Mouse (Mus musculus) myocyte (in vitro differentiated cells): Measurements from ENCODE around the gene Rpl27.

Experiments
- E2F4 ChIP-seq: IDR thresholded peaks from one replicate; pipeline ENCODE4 v1.6.1; 2011; ENCODE audit warnings: mild to moderate bottlenecking, control low read depth, moderate library complexity; ENCODE audit not compliant: insufficient read depth
- POLR2A ChIP-seq: IDR thresholded peaks from one replicate; pipeline ENCODE4 v1.6.1; 2011; ENCODE audit warnings: low read depth, mild to moderate bottlenecking, control low read depth, moderate library complexity; ENCODE audit not compliant: insufficient read length

DNA sequence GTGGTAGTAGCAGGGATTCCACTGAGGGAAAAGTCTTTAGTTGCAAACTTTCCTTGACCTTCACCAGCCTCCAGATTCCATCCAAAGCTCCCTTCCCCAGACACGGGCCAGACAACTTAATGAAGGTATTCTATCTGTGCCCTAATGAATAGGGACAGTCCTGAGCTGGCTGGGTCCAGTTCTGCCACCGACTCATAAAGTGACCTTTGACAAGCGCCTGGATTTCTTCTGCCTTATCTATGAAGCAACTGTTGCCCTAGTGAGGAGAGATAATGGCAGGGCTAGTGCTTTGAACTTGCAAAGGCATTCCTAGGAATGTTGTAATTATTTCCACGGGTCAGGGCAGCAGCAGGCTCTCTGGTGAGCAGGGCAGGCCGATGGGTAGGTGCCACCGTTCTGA is 38.8 kb downstream of the Rpl27 start:
- no peak for TF ChIP-seq POLR2A
- no peak for TF ChIP-seq E2F4
